Mouse (Mus musculus): ENCODE measurements around the gene Ogfrl1. TPM values are rescaled to one million over a fixed set of nuclear protein-coding genes. Genes with fewer than 3 reads are reported as not detected.

The Ogfrl1 gene
- polyA plus RNA-seq, 1 experiment from 2014 or later, result 6.6 TPM

DNA sequence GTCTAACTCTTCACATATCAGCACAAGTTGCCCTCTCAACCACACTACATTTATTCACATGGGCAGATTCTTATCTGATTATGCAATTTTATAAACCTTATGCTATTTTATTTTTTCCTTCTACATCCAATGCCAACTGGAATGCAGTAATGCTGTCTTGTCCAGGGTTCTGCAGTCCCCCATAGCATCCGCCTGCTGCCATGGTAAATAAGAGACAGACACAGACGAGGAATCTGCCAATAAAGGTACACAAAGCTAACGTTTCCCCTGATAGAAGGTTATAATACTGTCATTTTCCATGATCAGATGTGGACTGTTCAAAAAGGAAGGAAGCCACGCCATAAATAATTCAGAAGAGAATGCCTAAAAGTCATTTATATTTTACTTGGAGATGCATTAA is 54.7 kb downstream of the Ogfrl1 start:
- no peak for DNase-seq (ENCODE audit: low spot score)
- Histone ChIP-seq H3K27me3 (replicated peaks; ENCODE audit: low read depth, poor library complexity, severe bottlenecking) (no peaks in the 10 kb centered on the region), H3K9me3 (no peaks in the 10 kb centered on the region), H3K27ac (replicated peaks) (no peak overlapping the region), H3K4me1 (no peaks in the 10 kb centered on the region), H3K36me3 (replicated peaks) (no peaks in the 10 kb centered on the region), H3K4me3 (no peak overlapping the region)
- WGBS, result 83% methylated on average over 4 of the region's 4 CpGs

DNA sequence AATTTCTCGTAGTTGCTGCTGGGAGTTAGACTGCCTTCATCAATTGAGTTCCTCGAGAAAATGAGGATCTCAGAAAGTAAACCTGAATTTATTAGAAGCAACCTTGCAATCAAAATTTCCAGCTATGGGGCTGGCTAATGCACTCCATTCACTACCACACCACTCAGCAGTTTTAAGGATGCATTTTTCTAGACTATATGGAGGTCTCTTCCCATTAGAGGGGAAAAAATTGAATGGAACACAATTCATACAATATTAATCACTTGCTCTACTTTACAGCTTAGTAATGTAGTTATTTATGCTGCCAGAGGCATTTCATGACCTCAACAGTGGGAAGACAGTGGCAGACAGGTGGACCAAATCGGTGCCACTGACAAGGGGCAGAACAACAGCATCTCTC is 55.3 kb downstream of the Ogfrl1 start:
- Histone ChIP-seq H3K36me3 (replicated peaks) (no peaks in the 10 kb centered on the region), H3K27ac (replicated peaks) (no peak overlapping the region), H3K27me3 (replicated peaks; ENCODE audit: low read depth, poor library complexity, severe bottlenecking) (no peaks in the 10 kb centered on the region), H3K4me1 (no peaks in the 10 kb centered on the region), H3K9me3 (no peaks in the 10 kb centered on the region), H3K4me3 (no peak overlapping the region)
- no peak for DNase-seq (ENCODE audit: low spot score)
- 85% methylated on average over 3 of the region's 3 CpGs for WGBS

DNA sequence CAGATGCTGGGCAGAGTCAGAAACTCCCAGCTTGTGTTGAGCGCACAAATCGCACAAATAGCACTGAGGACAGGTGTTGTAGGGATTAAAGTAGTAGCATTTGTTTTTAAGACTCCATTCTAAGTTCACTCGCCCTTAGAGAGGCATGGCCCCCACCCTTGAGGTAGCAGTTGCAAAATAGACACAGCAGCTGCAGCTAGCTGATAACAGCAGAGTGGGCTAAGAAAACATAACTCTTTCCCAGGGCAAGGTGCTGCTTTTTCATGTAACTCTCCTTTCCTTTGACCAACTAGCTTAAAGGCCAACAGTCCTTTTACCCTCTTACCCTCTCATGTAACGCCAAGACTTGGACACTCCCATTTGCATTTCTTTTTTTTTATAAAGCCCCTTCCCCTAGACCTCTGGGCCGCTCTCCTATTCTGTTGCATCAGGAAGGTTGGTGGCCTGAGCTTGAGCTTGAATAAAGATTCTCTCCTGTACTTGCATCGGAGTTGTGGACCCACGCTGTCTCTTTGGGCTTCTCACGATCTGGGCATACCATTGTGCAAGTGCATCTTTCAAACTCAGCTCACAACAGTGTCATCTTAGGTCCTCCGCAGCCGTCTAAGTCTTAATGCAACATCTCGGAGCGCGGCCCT is 61.7 kb downstream of the Ogfrl1 start:
- no peak overlapping the region for H3K4me3 ChIP-seq

DNA sequence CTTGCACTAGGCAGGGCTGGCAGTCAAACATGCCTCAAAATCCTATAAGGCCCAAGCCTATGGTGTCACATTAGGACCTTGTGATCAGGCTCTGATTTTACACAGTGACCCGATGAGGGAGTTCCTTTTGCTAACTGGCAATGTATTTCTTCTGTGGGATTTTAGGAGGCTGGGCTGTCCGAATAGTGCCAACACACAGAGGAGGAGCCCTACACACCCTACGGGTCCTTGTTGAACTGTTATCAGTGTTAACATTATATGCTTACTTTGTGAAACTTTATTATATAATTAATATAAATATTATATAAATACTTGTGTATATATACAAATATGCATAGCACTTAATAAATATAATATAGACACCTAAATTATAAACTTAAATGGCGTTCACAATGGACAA is 62.5 kb downstream of the Ogfrl1 start:
- no peaks in the 10 kb centered on the region for H3K4me1 ChIP-seq
- DNase-seq (ENCODE audit: low spot score), result no peak
- H3K4me3 ChIP-seq, result no peak overlapping the region
- H3K9me3 ChIP-seq, result no peaks in the 10 kb centered on the region
- H3K36me3 ChIP-seq (replicated peaks), result no peaks in the 10 kb centered on the region
- 92% methylated on average over 4 of the region's 4 CpGs for WGBS
- no peaks in the 10 kb centered on the region for H3K27me3 ChIP-seq (replicated peaks; ENCODE audit: low read depth, poor library complexity, severe bottlenecking)
- H3K27ac ChIP-seq (replicated peaks), result no peak overlapping the region

More for the DNA sequence above, 61.7 kb downstream of the Ogfrl1 start:
- WGBS, result 89% methylated on average over 13 of the region's 13 CpGs
- DNase-seq (ENCODE audit: low spot score), result no peak
- Histone ChIP-seq H3K4me1 (no peaks in the 10 kb centered on the region), H3K9me3 (no peaks in the 10 kb centered on the region), H3K36me3 (replicated peaks) (no peaks in the 10 kb centered on the region), H3K27ac (replicated peaks) (no peak overlapping the region), H3K27me3 (replicated peaks; ENCODE audit: low read depth, poor library complexity, severe bottlenecking) (no peaks in the 10 kb centered on the region)

DNA sequence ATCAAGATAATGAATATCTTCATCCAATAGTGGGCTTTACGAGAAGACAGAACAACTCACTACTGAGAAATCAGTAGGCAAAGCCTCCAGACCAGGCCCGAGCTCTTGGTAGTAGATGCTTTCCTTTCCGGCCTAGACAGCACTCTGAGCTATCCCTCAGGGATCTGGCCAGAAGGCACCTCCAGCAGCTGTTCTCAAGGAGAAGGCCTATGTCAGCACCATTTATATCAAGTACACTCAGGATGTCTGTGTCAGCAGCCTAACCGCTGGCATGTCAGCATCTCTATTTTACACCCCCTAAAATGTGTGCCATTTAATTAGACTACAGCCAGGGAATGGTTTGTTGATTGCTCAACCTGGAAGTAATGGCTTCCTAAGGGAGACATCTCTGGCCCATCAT is 65.4 kb downstream of the Ogfrl1 start:
- Histone ChIP-seq H3K27ac (replicated peaks) (no peak overlapping the region), H3K36me3 (replicated peaks) (no peaks in the 10 kb centered on the region), H3K9me3 (no peaks in the 10 kb centered on the region), H3K4me1 (no peaks in the 10 kb centered on the region), H3K4me3 (no peak overlapping the region), H3K27me3 (replicated peaks; ENCODE audit: low read depth, poor library complexity, severe bottlenecking) (no peaks in the 10 kb centered on the region)
- no peak for DNase-seq (ENCODE audit: low spot score)
- WGBS, result 89% methylated on average over 4 of the region's 4 CpGs

DNA sequence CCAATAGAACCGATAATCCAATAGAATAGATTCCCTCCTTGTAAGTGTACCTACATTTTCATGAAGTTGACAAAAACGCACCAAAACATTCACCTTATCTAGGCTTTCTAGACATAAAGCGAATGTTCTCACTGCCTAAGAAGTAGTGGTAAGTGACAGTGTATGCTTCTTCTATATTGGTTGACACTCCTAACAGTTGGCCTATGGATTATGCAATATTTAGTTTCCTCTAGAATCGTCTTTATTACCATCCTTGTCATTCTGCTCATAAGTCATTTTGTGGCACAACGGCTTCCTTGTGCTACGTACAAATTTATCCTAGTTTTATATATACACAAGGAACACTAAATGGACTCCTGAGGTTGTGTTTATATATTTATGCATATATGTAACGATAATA is 72.4 kb downstream of the Ogfrl1 start:
- no peak for DNase-seq (ENCODE audit: low spot score)
- no peak overlapping the region for H3K4me3 ChIP-seq
- H3K4me1 ChIP-seq, result peaks cover 3% of the 10 kb centered on the region; the same call in 1 of the 2 replicates
- H3K27me3 ChIP-seq (replicated peaks; ENCODE audit: low read depth, poor library complexity, severe bottlenecking), result no peaks in the 10 kb centered on the region
- 94% methylated on average over 7 of the region's 7 CpGs for WGBS
- no peak overlapping the region for H3K27ac ChIP-seq (replicated peaks)
- no peaks in the 10 kb centered on the region for H3K9me3 ChIP-seq
- H3K36me3 ChIP-seq (replicated peaks), result no peaks in the 10 kb centered on the region

DNA sequence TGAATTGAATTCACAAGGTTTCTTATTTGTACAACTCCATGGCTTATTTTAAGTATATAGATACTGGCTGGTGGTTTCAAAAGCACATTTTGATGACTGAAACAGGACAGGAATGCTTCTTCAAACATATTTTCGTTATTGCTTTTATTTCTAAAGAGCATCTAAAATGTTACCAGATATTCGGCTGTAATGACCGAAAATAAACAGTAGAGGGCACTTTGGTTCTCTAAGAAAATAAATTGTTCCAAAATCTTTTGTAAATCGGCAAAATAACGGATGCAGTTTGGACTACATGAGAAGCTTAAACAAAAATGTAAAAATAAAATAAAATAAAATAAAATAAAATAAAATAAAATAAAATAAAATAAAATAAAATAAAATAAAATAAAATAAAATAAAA is 73.3 kb downstream of the Ogfrl1 start:
- H3K27me3 ChIP-seq (replicated peaks; ENCODE audit: low read depth, poor library complexity, severe bottlenecking), result no peaks in the 10 kb centered on the region

DNA sequence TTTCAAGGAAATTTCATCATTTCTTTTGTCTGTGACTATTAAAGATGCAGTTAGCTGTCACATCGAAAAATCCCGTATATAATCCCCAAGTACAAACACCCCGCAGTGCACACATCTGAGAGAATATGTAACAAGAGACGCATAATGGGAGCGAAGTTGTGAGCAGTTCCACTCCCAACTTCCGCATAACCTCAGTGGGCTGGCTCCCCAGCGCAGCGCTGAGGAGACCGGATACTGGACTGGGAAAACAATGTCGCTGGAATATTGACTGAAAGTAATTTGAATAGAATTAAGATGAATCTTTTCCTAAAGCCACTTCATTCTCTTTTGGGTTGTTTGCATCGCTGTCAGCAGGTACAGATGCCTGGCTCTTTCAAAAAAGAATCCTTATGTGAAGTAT is 74.3 kb downstream of the Ogfrl1 start:
- H3K27ac ChIP-seq (replicated peaks), result no peak overlapping the region
- no peaks in the 10 kb centered on the region for H3K9me3 ChIP-seq
- H3K4me1 ChIP-seq, result peaks cover 3% of the 10 kb centered on the region; the same call in 1 of the 2 replicates
- H3K4me3 ChIP-seq, result no peak overlapping the region
- H3K27me3 ChIP-seq (replicated peaks; ENCODE audit: low read depth, poor library complexity, severe bottlenecking), result no peaks in the 10 kb centered on the region
- WGBS, result 79% methylated on average over 11 of the region's 11 CpGs
- DNase-seq (ENCODE audit: low spot score), result no peak
- H3K36me3 ChIP-seq (replicated peaks), result no peaks in the 10 kb centered on the region

More for the DNA sequence above, 73.3 kb downstream of the Ogfrl1 start:
- Histone ChIP-seq H3K4me1 (peaks cover 3% of the 10 kb centered on the region; the same call in 1 of the 2 replicates), H3K36me3 (replicated peaks) (no peaks in the 10 kb centered on the region), H3K9me3 (no peaks in the 10 kb centered on the region), H3K4me3 (no peak overlapping the region), H3K27ac (replicated peaks) (no peak overlapping the region)
- DNase-seq (ENCODE audit: low spot score), result no peak
- WGBS, result 32% methylated on average over 5 of the region's 5 CpGs

DNA sequence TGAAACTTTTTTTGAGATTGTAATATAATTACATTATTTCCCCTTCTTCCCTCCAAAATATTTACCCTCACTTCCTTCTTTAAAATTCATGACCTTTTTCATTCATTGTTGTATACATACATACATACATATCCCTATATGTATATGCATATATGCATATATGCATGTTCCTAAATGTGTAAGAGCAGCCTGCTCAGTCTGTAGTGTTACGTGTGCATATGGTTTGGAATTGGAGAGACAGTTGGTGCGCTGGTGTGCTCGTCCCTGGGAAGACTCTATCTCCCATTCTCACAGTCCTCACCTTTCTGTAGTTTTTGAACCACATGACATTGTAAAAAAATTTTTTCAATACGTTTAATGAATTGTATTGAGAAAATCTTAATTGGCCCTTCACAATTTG is 75.4 kb downstream of the Ogfrl1 start:
- Histone ChIP-seq H3K4me3 (no peak overlapping the region), H3K27ac (replicated peaks) (no peak overlapping the region), H3K27me3 (replicated peaks; ENCODE audit: low read depth, poor library complexity, severe bottlenecking) (no peaks in the 10 kb centered on the region), H3K9me3 (no peaks in the 10 kb centered on the region), H3K4me1 (peaks cover 3% of the 10 kb centered on the region; the same call in 1 of the 2 replicates), H3K36me3 (replicated peaks) (no peaks in the 10 kb centered on the region)
- WGBS, result 82% methylated on average over 4 of the region's 4 CpGs
- no peak for DNase-seq (ENCODE audit: low spot score)

DNA sequence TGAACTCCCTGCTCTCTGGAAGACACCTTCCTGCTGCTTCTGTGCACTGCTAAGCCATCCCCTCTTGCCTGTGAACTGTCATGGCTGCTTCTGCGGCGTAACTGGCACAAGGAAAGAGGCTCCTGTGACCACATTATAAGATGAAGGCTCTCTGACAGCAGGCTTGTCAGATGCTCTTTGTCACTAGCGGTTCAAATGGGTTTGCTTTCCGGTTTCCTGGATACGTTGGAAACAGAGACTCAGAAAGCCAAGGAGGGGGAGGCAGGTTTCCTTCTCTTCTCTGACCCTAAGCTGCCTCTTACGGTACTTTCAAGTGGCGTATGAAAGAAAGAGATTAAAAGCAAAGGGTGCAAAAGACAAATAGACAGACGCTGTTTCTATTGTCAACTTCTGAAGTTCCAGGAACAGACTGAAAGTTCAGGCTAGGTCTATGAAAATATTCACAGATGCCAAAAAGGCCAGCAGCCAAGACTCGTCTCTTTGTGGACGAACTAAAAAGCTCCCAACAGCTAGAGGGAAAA is 76.2 kb downstream of the Ogfrl1 start:
- Histone ChIP-seq H3K9me3 (no peaks in the 10 kb centered on the region), H3K4me3 (no peak overlapping the region), H3K36me3 (replicated peaks) (no peaks in the 10 kb centered on the region), H3K27me3 (replicated peaks; ENCODE audit: low read depth, poor library complexity, severe bottlenecking) (no peaks in the 10 kb centered on the region), H3K27ac (replicated peaks) (no peak overlapping the region), H3K4me1 (peaks cover 3% of the 10 kb centered on the region; the same call in 1 of the 2 replicates)
- no peak for DNase-seq (ENCODE audit: low spot score)
- 64% methylated on average over 10 of the region's 10 CpGs for WGBS

DNA sequence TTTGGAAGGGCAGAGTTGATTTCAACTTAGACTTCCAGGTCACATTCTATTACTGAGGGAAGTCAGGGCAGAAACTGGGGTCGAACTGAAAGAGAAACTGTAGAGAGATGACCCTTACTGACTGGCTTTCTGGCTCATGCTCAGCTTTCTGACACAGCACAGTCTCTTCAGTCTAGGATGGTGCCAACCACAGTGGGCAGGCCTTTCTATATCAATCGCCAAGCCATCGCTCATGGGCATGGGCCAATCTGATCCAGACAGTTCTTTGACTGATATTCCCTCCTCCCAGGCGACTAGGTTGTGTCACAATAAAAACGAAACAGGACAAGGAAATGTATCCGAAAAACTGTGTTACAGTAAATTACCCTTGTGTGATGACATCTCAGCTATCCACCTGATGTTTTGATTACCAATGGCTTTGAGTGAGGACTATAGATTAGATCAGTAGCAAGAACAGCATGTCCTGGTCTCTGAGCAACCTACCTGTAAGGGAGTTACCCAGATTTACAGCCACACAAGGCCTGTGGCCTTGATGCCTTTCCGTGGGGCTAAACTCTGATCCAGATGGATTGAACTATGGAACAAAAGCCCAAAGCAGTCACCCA is 76.9 kb downstream of the Ogfrl1 start:
- Histone ChIP-seq H3K9me3 (no peaks in the 10 kb centered on the region), H3K36me3 (replicated peaks) (no peaks in the 10 kb centered on the region), H3K4me1 (peaks cover 3% of the 10 kb centered on the region; the same call in 1 of the 2 replicates), H3K27me3 (replicated peaks; ENCODE audit: low read depth, poor library complexity, severe bottlenecking) (no peaks in the 10 kb centered on the region), H3K4me3 (no peak overlapping the region), H3K27ac (replicated peaks) (no peak overlapping the region)
- WGBS, result 90% methylated on average over 7 of the region's 7 CpGs
- no peak for DNase-seq (ENCODE audit: low spot score)
